Mouse (Mus musculus) heart, adult 2 months (tissue): ENCODE measurements around the gene Zmiz1.

Experiments used
- CTCF ChIP-seq: fragments of 200-600 bp; IDR thresholded peaks from 2 replicates; pipeline ENCODE4 v1.8.1; 2022; ENCODE audit warnings: antibody characterized with exemption, mild to moderate bottlenecking, moderate library complexity
- EP300 ChIP-seq: fragments of 200-500 bp; IDR thresholded peaks from 2 replicates; pipeline ENCODE4 v1.6.1; 2011; ENCODE audit warnings: low read depth, low read length, control low read depth; ENCODE audit not compliant: insufficient read depth
- POLR2A ChIP-seq: fragments of 200-500 bp; IDR thresholded peaks from 2 replicates; pipeline ENCODE4 v1.6.1; 2011; ENCODE audit warnings: mild to moderate bottlenecking, low read depth, low read length, control low read depth; ENCODE audit not compliant: insufficient read depth

DNA sequence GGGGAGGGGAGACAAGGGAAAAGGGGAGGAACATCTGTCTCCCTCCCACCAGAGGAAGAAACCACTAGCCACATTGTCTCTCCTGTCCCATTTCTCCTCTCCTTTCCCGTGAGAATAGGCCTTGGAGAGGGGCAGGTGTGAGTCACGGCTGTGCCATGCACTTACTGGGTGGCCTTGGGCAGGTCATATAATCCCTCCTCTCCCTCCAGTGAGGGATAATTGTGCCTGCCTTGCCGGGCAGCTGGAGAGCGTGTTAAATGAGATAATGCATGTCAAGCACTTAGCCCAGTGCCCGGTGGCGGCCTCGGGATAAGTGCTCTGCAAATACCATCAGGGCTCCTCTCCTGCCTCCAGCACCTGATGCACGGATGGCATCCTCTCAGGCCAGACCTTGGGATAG is 95.8 kb downstream of the Zmiz1 start:
- TF ChIP-seq CTCF (no peak), EP300 (no peak), POLR2A (no peak)
